8 mouse cellular contexts compared by ENCODE assay signal in genomic region chr1:175625257-175625879, GRCm38 (mm10). TPM values are rescaled to one million over a fixed set of nuclear protein-coding genes. Genes with fewer than 3 reads are reported as not detected.
DNase-seq lines count a peak whose midpoint lies in the region; ATAC-seq lines count a peak whose summit lies in the region.

Fh1 (minus strand) TSS chr1:175625635.

- H3K4me2 ChIP-seq in heart, embryonic 14.5 days (ENCODE audit: low read length), result peak within 1 kb of the TSS; percentile 84
- peak within 1 kb of the TSS; percentile 94 for H3K4me2 ChIP-seq in liver, embryonic 13.5 days
- peak within 1 kb of the TSS; percentile 76 for H3K4me2 ChIP-seq in stomach, embryonic 16.5 days (ENCODE audit: low read depth, low read length)

- peak within 1 kb of the TSS; percentile 72 to 97 for H3K4me3 ChIP-seq in heart, embryonic 14.5 days (ENCODE audit: control insufficient read depth in 1 of 2, insufficient read depth in 1 of 2, low read depth in 1 of 2, low read length in 2 of 2)
- peak within 1 kb of the TSS; percentile 86 for H3K4me3 ChIP-seq in liver, embryonic 13.5 days (replicated peaks)
- H3K4me3 ChIP-seq in stomach, embryonic 16.5 days (replicated peaks; ENCODE audit: low read length), result peak within 1 kb of the TSS; percentile 67

- peaks cover 2 to 9% of the 10 kb centered on the region in 2 experiments; a peak in 2 of 4 replicates for H3K4me1 ChIP-seq in heart, embryonic 14.5 days (ENCODE audit: control insufficient read depth in 2 of 2, insufficient read depth in 2 of 2, low read length in 2 of 2)
- H3K4me1 ChIP-seq in liver, embryonic 13.5 days (replicated peaks), result peaks cover 22% of the 10 kb centered on the region
- H3K4me1 ChIP-seq in stomach, embryonic 16.5 days (ENCODE audit: control insufficient read depth, insufficient read depth, low read length), result peaks cover 16% of the 10 kb centered on the region

- peak; percentile 95 for ATAC-seq in CD4-positive, CD25-positive, alpha-beta regulatory T cell, adult 4 months
- ATAC-seq in heart, embryonic 14.5 days (ENCODE audit: insufficient number of reproducible peaks, insufficient read depth, low FRiP score, low read depth), result peak; percentile 100
- peak; percentile 100 for ATAC-seq in liver, embryonic 13.5 days (ENCODE audit: low read depth)
- peak; percentile 100 for ATAC-seq in stomach, embryonic 16.5 days (ENCODE audit: insufficient read depth, low FRiP score)

- DNase-seq in c-Kit-negative CD71-positive TER-119-positive erythroid progenitor cells, embryonic 14.5 days (ENCODE audit: low read depth, low spot score), result peak; percentile 90
- peak; percentile 96 for DNase-seq in fibroblast of lung, adult 2 months (ENCODE audit: low read depth)
- peak; percentile 98 for DNase-seq in kidney, postnatal 14 days
- peak; percentile 91 for DNase-seq in liver, embryonic 13.5 days
- DNase-seq in neural tube, embryonic 10.5 days (ENCODE audit: extremely low spot score, low spot score), result peak; percentile 94

- H3K27me3 ChIP-seq in heart, embryonic 14.5 days (ENCODE audit: control insufficient read depth, insufficient read depth, low read length), result no peaks in the 10 kb centered on the region
- no peaks in the 10 kb centered on the region for H3K27me3 ChIP-seq in liver, embryonic 13.5 days
- H3K27me3 ChIP-seq in stomach, embryonic 16.5 days (ENCODE audit: control insufficient read depth, insufficient read depth, low read length), result no peaks in the 10 kb centered on the region

- no peaks in the 10 kb centered on the region for H3K9me3 ChIP-seq in heart, embryonic 14.5 days (ENCODE audit: control insufficient read depth, low read length)
- no peaks in the 10 kb centered on the region for H3K9me3 ChIP-seq in liver, embryonic 13.5 days (replicated peaks)
- H3K9me3 ChIP-seq in stomach, embryonic 16.5 days (replicated peaks; ENCODE audit: control insufficient read depth, low read length), result no peaks in the 10 kb centered on the region

- WGBS in heart, embryonic 14.5 days, result under 1% methylated on average over 58 of the region's 58 CpGs
- 0% methylated on average over 53 of the region's 58 CpGs for WGBS in liver, embryonic 13.5 days (ENCODE audit: insufficient replicate concordance)
- 1% methylated on average over 58 of the region's 58 CpGs for WGBS in stomach, embryonic 16.5 days

- H3K9ac ChIP-seq in heart, embryonic 14.5 days (ENCODE audit: low read length), result peak within 1 kb of the TSS; percentile 92
- peak within 1 kb of the TSS; percentile 89 for H3K9ac ChIP-seq in liver, embryonic 13.5 days
- H3K9ac ChIP-seq in stomach, embryonic 16.5 days (ENCODE audit: low read length), result peak within 1 kb of the TSS; percentile 84

- H3K27ac ChIP-seq in heart, embryonic 14.5 days (replicated peaks in 1 of 2; ENCODE audit: control insufficient read depth in 1 of 2, insufficient read depth in 1 of 2, low read depth in 2 of 2, low read length in 2 of 2), result peak within 1 kb of the TSS; percentile 84 to 94
- H3K27ac ChIP-seq in liver, embryonic 13.5 days, result peak within 1 kb of the TSS; percentile 80
- H3K27ac ChIP-seq in stomach, embryonic 16.5 days (ENCODE audit: low read length), result peak within 1 kb of the TSS; percentile 84

- peaks cover 6% of the 10 kb centered on the region for H3K36me3 ChIP-seq in heart, embryonic 14.5 days (ENCODE audit: control insufficient read depth, insufficient read depth, low read length)
- no peaks in the 10 kb centered on the region for H3K36me3 ChIP-seq in liver, embryonic 13.5 days
- no peaks in the 10 kb centered on the region for H3K36me3 ChIP-seq in stomach, embryonic 16.5 days (ENCODE audit: control insufficient read depth, insufficient read depth, low read length)

RNA-seq across cellular contexts. Expression of gene Fh1, which starts in this region (rescaled TPM):
- polyA plus RNA-seq in CD4-positive, CD25-positive, alpha-beta regulatory T cell, adult 4 months (2017; shearing (Covaris generic)), result 10 to 100 TPM; 55.8 to 66.7 TPM
- 306 and 312 TPM in 2 replicates for polyA plus RNA-seq in heart, embryonic 14.5 days (2014; fragmentation: Nextera tagmentation; extraction: Ambion mirVana)
- polyA plus RNA-seq in liver, embryonic 13.5 days (2015; fragmentation: Nextera tagmentation; extraction: Ambion mirVana), result 85.3 and 88.1 TPM in 2 replicates
- 131 and 135 TPM in 2 replicates for polyA plus RNA-seq in stomach, embryonic 16.5 days (2015; fragmentation: Nextera tagmentation; extraction: Ambion mirVana)

Comparison
In these comparisons a context has a peak if more than half of its experiments do, and no peak if none do; other contexts are left out.
1. Peak in every context shown above with its lines: DNase-seq, ATAC-seq, H3K4me3 ChIP-seq and H3K27ac ChIP-seq.